Mouse (Mus musculus) midbrain, embryonic 16.5 days (tissue): ENCODE data around the gene Dnali1. TPM values are rescaled to one million over a fixed set of nuclear protein-coding genes. Genes with fewer than 3 reads are reported as not detected.
A peak's percentile ranks its signal among the peaks of the same experiment; 100 is the strongest.

Source experiments
- ATAC-seq: fragments of 200-750 bp; cut with Nextera tagmentation; 2 replicates; pipeline ENCODE4 v1.8.0; 2017; ENCODE audit warnings: moderate TSS enrichment
- H3K27ac ChIP-seq: fragments of 300-500 bp; sonication (generic); 2 replicates; pipeline ENCODE4 v1.5.1; 2014; ENCODE audit warnings: mild to moderate bottlenecking, low read length, mixed read lengths
- H3K27me3 ChIP-seq: fragments of 300-500 bp; sonication (generic); 2 replicates; pipeline ENCODE4 v1.6.1; 2014; ENCODE audit warnings: low read depth, low read length, mixed read lengths; ENCODE audit not compliant: control insufficient read depth, insufficient read depth
- H3K36me3 ChIP-seq: fragments of 300-500 bp; sonication (generic); 2 replicates; pipeline ENCODE4 v1.6.1; 2014; ENCODE audit warnings: mild to moderate bottlenecking, low read length, moderate library complexity, mixed read lengths; ENCODE audit not compliant: control insufficient read depth, insufficient read depth
- H3K4me1 ChIP-seq: fragments of 300-500 bp; sonication (generic); 2 replicates; pipeline ENCODE4 v1.6.1; 2014; ENCODE audit warnings: mild to moderate bottlenecking, low read length, mixed read lengths; ENCODE audit not compliant: control insufficient read depth, insufficient read depth
- H3K4me2 ChIP-seq: fragments of 300-500 bp; sonication (generic); 2 replicates; pipeline ENCODE4 v1.6.1; 2014; ENCODE audit warnings: mild to moderate bottlenecking, low read length, mixed read lengths
- H3K4me3 ChIP-seq: fragments of 300-500 bp; sonication (generic); 2 replicates; pipeline ENCODE4 v1.5.1; 2014; ENCODE audit warnings: low read depth, mild to moderate bottlenecking, low read length, moderate library complexity, mixed read lengths
- H3K9ac ChIP-seq: fragments of 300-500 bp; sonication (generic); 2 replicates; pipeline ENCODE4 v1.6.1; 2014; ENCODE audit warnings: low read depth, low read length, mixed read lengths
- H3K9me3 ChIP-seq: fragments of 300-500 bp; sonication (generic); replicated peaks from 2 replicates; pipeline ENCODE4 v1.6.1; 2014; ENCODE audit warnings: mild to moderate bottlenecking, low read length, mixed read lengths; ENCODE audit not compliant: control insufficient read depth, poor library complexity, severe bottlenecking
- WGBS: fragments of 180-500 bp; shearing (Covaris S2); extraction: QIAGEN DNeasy Blood & Tissue Kit; methylation state at CpG from one replicate; pipeline ENCODE4 v1.1.7; 2014; 5-methylcytosine and 5-hydroxymethylcytosine counted together
- polyA plus RNA-seq: library from polyadenylated mRNA; unstranded; fragments of >200 nt; fragmentation: Nextera tagmentation; extraction: Ambion mirVana; gene quantifications from 2 replicates; pipeline ENCODE4 v1.2.1, GENCODE M21; 2015

Dnali1 gene
- polyA plus RNA-seq, 1 experiment from 2014 or later = 1.2 TPM

DNA sequence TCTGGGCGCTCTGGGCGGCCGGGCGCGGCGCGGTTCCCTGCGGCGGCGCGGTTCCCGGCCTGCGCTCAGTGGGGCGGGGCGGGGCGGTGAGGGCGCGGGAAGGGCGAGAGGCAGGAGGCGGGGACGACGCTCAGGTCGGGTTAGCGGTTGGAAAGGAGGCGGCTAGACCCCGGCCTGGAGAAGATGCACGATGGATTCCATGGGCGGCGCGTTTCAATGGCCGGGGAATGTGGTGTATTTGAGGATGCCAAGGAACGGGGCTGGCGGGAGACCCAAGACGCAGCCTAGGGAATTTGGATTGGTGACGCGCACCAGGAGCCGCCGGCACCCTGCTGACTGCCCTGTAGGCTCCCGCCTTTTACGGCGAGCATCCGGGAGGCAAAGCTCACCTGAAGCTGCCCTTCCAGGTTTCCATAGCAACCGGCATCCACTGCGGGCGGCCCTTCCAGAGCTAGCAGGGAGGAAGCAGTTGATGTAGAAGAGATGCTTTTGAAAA is 19.9 kb upstream of the Dnali1 start:
- Histone ChIP-seq H3K4me3 (peak overlapping the region; percentile 86), H3K9me3 (no peaks in the 10 kb centered on the region), H3K27me3 (no peaks in the 10 kb centered on the region), H3K9ac (peak overlapping the region; percentile 90), H3K4me1 (peaks cover 18% of the 10 kb centered on the region), H3K27ac (peak overlapping the region; percentile 99), H3K4me2 (peak overlapping the region; percentile 52), H3K36me3 (peaks cover 10% of the 10 kb centered on the region)
- WGBS = under 1% methylated on average over 42 of the region's 45 CpGs
- ATAC-seq = peak; percentile 88

DNA sequence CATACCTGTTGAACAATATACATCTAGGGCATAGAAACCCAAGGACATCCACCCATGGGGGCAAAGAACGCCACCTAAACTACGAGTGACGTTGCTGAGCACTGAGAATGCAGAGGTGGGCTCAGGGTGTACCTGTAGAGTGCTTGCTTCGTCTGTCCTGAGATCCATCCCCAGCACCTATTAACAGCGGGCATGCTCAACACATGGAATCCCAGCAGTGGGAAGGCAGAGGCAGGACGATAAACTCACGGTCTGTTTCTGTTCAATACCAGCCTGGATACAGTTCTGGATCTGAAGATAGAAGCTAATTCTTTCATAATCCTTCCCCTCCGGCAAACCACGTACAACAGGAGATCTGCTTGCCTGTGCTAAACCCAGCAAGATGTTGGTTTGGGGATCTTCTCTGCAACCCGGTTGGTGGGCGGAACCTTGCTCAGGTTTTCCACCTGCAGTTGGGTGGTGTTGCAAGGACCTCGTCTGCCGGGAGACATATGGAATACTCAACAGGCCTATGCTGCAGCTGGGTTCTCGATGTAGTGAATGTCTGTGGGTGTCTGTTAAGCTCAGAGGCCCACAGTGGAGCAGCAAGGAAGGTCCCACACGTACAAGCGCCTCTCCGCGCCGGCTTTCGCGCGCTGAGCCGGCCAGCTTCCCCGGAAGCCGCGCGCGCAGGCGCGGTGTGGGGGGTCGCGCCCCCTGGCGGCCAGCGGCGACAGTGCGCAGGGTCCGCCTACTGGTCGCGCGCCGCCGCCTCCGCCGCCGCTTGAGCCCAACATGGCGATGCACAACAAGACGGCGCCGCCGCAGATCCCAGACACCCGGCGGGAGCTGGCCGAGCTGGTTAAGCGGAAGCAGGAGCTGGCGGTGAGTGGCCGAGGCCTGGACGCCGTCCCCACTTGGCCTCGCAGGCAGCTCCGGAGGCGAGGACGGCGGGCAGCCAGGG is 19.2 kb upstream of the Dnali1 start, which contains the start of gene Meaf6:
Gene Meaf6, plus strand, starts transcription at position 732 of the 943 bp plus-strand sequence.
- Histone ChIP-seq H3K9me3 (no peaks in the 10 kb centered on the region), H3K4me1 (peaks cover 18% of the 10 kb centered on the region), H3K4me2 (peak within 1 kb of the TSS; percentile 73), H3K36me3 (peaks cover 3% of the 10 kb centered on the region; the same call in 1 of the 2 replicates), H3K27me3 (no peaks in the 10 kb centered on the region), H3K27ac (peak within 1 kb of the TSS; percentile 99), H3K4me3 (peak within 1 kb of the TSS; percentile 86), H3K9ac (peak within 1 kb of the TSS; percentile 90)
- 1% methylated on average over 63 of the region's 63 CpGs for WGBS
- peak; percentile 87 for ATAC-seq

DNA sequence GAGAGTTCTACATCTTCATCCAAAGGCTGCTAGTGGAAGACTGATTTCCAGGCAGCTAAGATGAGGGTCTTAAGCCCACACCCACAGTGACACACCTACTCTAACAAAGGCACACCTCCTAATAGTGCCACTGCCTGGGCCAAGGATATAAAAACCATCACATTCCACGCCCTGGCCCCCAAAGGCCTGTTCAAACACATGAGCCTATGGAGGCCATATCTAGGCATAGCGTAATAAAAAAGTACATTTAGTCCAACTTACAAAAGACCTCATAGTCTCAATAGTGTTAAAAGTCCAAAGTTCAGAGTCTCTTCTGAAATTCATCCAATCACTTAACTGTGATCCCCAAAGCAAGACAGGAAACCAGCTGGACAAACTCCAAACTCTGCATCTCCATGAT is 13.2 kb upstream of the Dnali1 start:
- H3K9me3 ChIP-seq = no peaks in the 10 kb centered on the region
- ATAC-seq = no peak
- WGBS = 94% methylated on average over 2 of the region's 2 CpGs

DNA sequence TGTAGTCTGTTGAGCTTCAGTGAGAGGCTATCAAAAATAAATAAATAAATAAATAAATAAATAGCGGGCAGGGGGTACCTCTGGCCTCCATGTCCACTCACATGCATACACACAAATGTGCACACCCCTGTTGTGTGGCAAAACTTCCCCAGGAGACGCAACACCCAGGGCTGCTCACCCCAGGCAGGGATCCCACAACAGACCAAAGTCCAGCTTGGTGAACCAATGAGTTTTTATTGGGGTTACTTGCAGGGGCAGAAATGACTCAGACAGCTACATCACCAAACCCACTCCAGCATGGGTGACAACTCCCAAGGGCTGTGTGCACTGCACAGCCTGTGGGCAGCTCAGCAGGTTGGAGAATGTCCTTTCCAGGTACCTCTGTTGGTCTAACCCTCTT is 12.2 kb upstream of the Dnali1 start:
- H3K9ac ChIP-seq = no peak overlapping the region
- no peaks in the 10 kb centered on the region for H3K27me3 ChIP-seq
- H3K4me3 ChIP-seq = no peak overlapping the region
- ATAC-seq = no peak
- H3K4me2 ChIP-seq = no peak overlapping the region
- H3K4me1 ChIP-seq = no peaks in the 10 kb centered on the region
- H3K36me3 ChIP-seq = peaks cover 17% of the 10 kb centered on the region
- WGBS = 92% methylated on average over 2 of the region's 2 CpGs
- no peak overlapping the region for H3K27ac ChIP-seq
- no peaks in the 10 kb centered on the region for H3K9me3 ChIP-seq

More for the DNA sequence above, 13.2 kb upstream of the Dnali1 start:
- no peak overlapping the region for H3K4me3 ChIP-seq
- peaks cover 13% of the 10 kb centered on the region for H3K36me3 ChIP-seq
- H3K27me3 ChIP-seq = no peaks in the 10 kb centered on the region
- no peaks in the 10 kb centered on the region; the same call in 1 of the 2 replicates for H3K4me1 ChIP-seq
- H3K27ac ChIP-seq = no peak overlapping the region
- no peak overlapping the region for H3K4me2 ChIP-seq
- no peak overlapping the region for H3K9ac ChIP-seq

DNA sequence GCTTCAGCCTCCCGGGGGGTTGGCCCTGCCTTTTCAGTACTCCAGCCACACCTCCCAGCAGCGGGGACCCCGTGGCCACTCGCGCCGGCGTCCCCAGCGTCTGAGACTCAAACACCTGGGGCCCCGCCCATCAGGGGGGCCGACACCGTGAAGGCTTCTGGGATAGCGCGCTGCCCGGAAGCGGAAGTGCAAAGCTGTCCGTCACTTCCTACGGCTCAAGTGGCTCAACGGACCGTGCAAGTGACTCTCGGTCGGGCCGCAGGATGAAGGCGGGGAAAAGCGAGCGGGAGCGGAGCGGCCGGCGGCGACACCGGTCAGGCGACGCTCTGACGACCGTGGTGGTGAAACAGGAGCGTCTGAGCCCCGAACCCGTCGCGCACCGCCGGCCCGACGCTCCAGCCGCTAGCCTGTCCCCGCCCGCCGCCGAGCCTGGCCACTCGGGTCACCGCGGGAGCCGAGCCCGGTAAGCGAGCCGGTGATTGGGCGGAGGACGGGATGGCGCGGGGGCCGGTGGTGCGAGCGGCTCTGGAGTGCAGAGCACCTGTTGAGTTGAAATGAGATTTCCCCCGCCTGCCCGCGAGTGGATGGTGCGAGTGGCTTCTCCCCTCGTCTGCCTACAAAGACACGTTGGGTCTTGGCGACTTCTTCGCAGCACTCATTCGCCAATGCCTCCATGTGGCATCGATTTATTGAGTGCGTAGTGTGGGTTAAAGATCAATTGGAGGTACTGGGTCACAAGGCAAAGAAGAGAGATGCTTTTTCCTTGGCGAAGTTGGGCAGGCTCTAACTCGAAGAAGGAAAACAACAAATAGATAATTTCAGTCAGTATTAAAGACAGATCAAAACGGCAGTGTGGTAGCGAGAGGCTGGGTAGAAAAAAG is 1.2 kb upstream of the Dnali1 start, which contains the start of gene Snip1:
Gene Snip1, plus strand, starts transcription at position 183 of the 881 bp plus-strand sequence.
- Histone ChIP-seq H3K27ac (peak within 1 kb of the TSS; percentile 63), H3K9ac (peak within 1 kb of the TSS; percentile 88), H3K9me3 (no peaks in the 10 kb centered on the region), H3K27me3 (no peaks in the 10 kb centered on the region), H3K4me3 (peak within 1 kb of the TSS; percentile 90), H3K36me3 (peaks cover 11% of the 10 kb centered on the region), H3K4me1 (peaks cover 17% of the 10 kb centered on the region), H3K4me2 (peak within 1 kb of the TSS; percentile 94)
- WGBS = under 1% methylated on average over 67 of the region's 78 CpGs
- peak; percentile 92 for ATAC-seq

DNA sequence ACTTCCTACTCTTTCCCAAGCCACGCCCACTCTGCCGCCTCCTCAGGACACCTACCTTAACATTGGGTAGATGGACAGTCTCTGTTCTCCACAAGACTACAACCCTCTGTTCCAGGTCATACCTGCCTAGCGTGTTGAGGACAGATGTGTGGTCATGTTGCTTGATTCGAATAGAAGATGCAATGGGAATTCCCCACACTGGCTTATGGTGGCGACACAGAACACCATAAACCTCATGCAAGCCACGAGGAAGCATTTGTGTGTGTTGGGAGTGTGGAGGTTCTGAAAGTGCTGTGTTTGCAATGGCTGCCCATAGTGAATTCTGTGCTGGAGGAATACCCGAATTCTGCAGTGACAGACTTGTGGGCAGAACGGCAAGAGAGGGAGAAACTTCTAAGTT is 1.7 kb downstream of the Dnali1 start:
- H3K4me3 ChIP-seq = no peak overlapping the region
- ATAC-seq = no peak
- no peaks in the 10 kb centered on the region; the same call in 1 of the 2 replicates for H3K36me3 ChIP-seq
- no peak overlapping the region for H3K27ac ChIP-seq
- H3K27me3 ChIP-seq = no peaks in the 10 kb centered on the region
- WGBS = 74% methylated on average over 8 of the region's 8 CpGs
- no peak overlapping the region for H3K9ac ChIP-seq
- peaks cover 19% of the 10 kb centered on the region for H3K4me1 ChIP-seq
- no peak overlapping the region for H3K4me2 ChIP-seq
- no peaks in the 10 kb centered on the region for H3K9me3 ChIP-seq

DNA sequence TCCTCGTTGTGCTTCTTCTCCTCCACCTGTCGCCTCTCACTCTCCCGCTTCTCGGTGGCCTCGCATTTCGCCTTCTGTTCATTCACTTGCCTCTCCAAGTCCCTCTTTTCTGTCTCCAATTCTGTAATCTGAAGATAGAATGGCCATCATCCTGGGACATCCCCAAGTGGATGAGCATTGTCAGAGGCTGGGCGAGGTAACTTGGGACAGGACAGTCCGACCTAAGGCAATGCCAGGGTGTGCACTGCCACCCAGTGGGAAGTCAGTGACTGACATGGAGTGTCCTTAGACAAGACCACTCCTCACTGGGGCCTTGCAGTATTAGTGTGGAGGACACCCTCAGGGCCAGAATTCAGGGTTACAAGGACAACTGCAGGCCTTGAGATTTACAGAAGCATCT is 6.5 kb downstream of the Dnali1 start:
- Histone ChIP-seq H3K4me3 (peak overlapping the region; percentile 28), H3K36me3 (peaks cover 16% of the 10 kb centered on the region), H3K27me3 (no peaks in the 10 kb centered on the region), H3K4me2 (peak overlapping the region; percentile 64), H3K4me1 (peaks cover 3% of the 10 kb centered on the region; the same call in 1 of the 2 replicates), H3K27ac (no peak overlapping the region), H3K9me3 (no peaks in the 10 kb centered on the region), H3K9ac (peak overlapping the region; percentile 18; the same call in 1 of the 2 replicates)
- peak; percentile 82 for ATAC-seq
- WGBS = 2% methylated on average over 8 of the region's 8 CpGs

DNA sequence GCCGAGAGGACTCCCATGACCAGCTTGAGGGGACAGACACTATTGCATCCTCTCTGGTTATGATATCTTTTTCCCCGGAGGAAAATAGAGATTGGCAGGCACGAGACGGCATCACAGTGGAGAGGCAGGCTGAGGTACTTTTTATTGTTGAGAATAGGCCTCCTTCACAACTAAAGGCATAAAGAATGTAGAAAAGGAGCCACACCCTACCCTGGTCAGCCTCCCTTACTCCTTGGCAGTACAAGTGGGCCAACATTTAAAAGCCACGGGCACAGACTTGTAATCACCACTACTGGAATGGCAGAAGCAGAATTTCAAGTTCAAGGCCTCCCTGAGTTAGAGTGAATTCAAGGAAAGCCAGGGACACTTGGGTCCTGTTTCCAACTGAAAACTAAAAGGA is 7.5 kb downstream of the Dnali1 start:
- Histone ChIP-seq H3K36me3 (peaks cover 24% of the 10 kb centered on the region), H3K9me3 (no peaks in the 10 kb centered on the region), H3K9ac (no peak overlapping the region), H3K4me3 (no peak overlapping the region), H3K27ac (no peak overlapping the region), H3K4me1 (peaks cover 3% of the 10 kb centered on the region; the same call in 1 of the 2 replicates), H3K4me2 (no peak overlapping the region), H3K27me3 (no peaks in the 10 kb centered on the region)
- no peak for ATAC-seq
- 61% methylated on average over 5 of the region's 5 CpGs for WGBS
